Mouse (Mus musculus) forebrain, embryonic 13.5 days (tissue): ENCODE data around the gene Adck1. TPM values are rescaled to one million over a fixed set of nuclear protein-coding genes. Genes with fewer than 3 reads are reported as not detected.
A peak's percentile ranks its signal among the peaks of the same experiment; 100 is the strongest.
"Not testable (repeated sequence)": the region's sequence is repeated elsewhere in the genome, so short reads cannot be mapped to it uniquely, and the experiment has no call there.

Experiments
- ATAC-seq: fragments of 200-750 bp; cut with Nextera tagmentation; 2 replicates; pipeline ENCODE4 v1.8.0; 2017
- H3K27ac ChIP-seq: fragments of 300-500 bp; sonication (generic); 2 replicates; pipeline ENCODE4 v1.5.1; 2015; ENCODE audit warnings: inconsistent platforms, mild to moderate bottlenecking, moderate library complexity
- H3K27me3 ChIP-seq: fragments of 300-500 bp; sonication (generic); 2 replicates; pipeline ENCODE4 v1.6.1; 2015; ENCODE audit warnings: mild to moderate bottlenecking, inconsistent platforms
- H3K36me3 ChIP-seq: fragments of 300-500 bp; sonication (generic); 2 replicates; pipeline ENCODE4 v1.6.1; 2015; ENCODE audit warnings: mild to moderate bottlenecking, inconsistent platforms; ENCODE audit not compliant: poor library complexity, severe bottlenecking
- H3K4me1 ChIP-seq: fragments of 300-500 bp; sonication (generic); 2 replicates; pipeline ENCODE4 v1.6.1; 2015; ENCODE audit warnings: inconsistent platforms
- H3K4me2 ChIP-seq: fragments of 300-500 bp; sonication (generic); 2 replicates; pipeline ENCODE4 v1.6.1; 2015; ENCODE audit warnings: inconsistent platforms, mild to moderate bottlenecking, moderate library complexity
- H3K4me3 ChIP-seq: fragments of 300-500 bp; sonication (generic); 2 replicates; pipeline ENCODE4 v1.5.1; 2015; ENCODE audit warnings: mild to moderate bottlenecking, inconsistent platforms
- H3K9ac ChIP-seq: fragments of 300-500 bp; sonication (generic); 2 replicates; pipeline ENCODE4 v1.6.1; 2015; ENCODE audit warnings: mild to moderate bottlenecking, inconsistent platforms
- H3K9me3 ChIP-seq: fragments of 300-500 bp; sonication (generic); replicated peaks from 2 replicates; pipeline ENCODE4 v1.6.1; 2016; ENCODE audit warnings: inconsistent platforms
- WGBS: fragments of 180-500 bp; shearing (Covaris S2); methylation state at CpG from one replicate; pipeline ENCODE4 v1.1.7; 2015; 5-methylcytosine and 5-hydroxymethylcytosine counted together
- polyA plus RNA-seq: library from polyadenylated mRNA; unstranded; fragments of >200 nt; fragmentation: Nextera tagmentation; extraction: Ambion mirVana; gene quantifications from 2 replicates; pipeline ENCODE4 v1.2.1, GENCODE M21; 2015

The Adck1 gene
- polyA plus RNA-seq, 1 experiment from 2014 or later = 20.2 TPM

GRCm38 (mm10) chr12:88461026-88461425 is 100.7 kb downstream of the Adck1 start:
- Histone ChIP-seq H3K4me2 (no peak overlapping the region), H3K4me3 (no peak overlapping the region), H3K36me3 (no peaks in the 10 kb centered on the region; the same call in 1 of the 2 replicates), H3K4me1 (no peaks in the 10 kb centered on the region), H3K27me3 (no peaks in the 10 kb centered on the region), H3K27ac (no peak overlapping the region), H3K9me3 (no peaks in the 10 kb centered on the region), H3K9ac (no peak overlapping the region)
- no peak for ATAC-seq
- 94% methylated on average over 6 of the region's 6 CpGs for WGBS

- no peaks in the 10 kb centered on the region for H3K36me3 ChIP-seq
- H3K4me2 ChIP-seq = no peak overlapping the region
- H3K9ac ChIP-seq = no peak overlapping the region
- H3K9me3 ChIP-seq = no peaks in the 10 kb centered on the region
- no peak overlapping the region for H3K4me3 ChIP-seq
- 84% methylated on average over 10 of the region's 10 CpGs for WGBS
- no peaks in the 10 kb centered on the region for H3K4me1 ChIP-seq
- H3K27ac ChIP-seq = no peak overlapping the region
- ATAC-seq = peak; percentile 27; the same call in 1 of the 2 replicates
- no peaks in the 10 kb centered on the region for H3K27me3 ChIP-seq
Observed at GRCm38 (mm10) chr12:88463588-88464290, 103.4 kb downstream of the Adck1 start.

- no peak for ATAC-seq
- no peaks in the 10 kb centered on the region for H3K4me1 ChIP-seq
- H3K9me3 ChIP-seq = no peaks in the 10 kb centered on the region
- H3K9ac ChIP-seq = no peak overlapping the region
- no peak overlapping the region for H3K4me3 ChIP-seq
- WGBS = 93% methylated on average over 6 of the region's 6 CpGs
- no peak overlapping the region for H3K4me2 ChIP-seq
- H3K27me3 ChIP-seq = no peaks in the 10 kb centered on the region
- H3K36me3 ChIP-seq = no peaks in the 10 kb centered on the region
- no peak overlapping the region for H3K27ac ChIP-seq
Observed at GRCm38 (mm10) chr12:88466801-88467200, 106.4 kb downstream of the Adck1 start.

DNA sequence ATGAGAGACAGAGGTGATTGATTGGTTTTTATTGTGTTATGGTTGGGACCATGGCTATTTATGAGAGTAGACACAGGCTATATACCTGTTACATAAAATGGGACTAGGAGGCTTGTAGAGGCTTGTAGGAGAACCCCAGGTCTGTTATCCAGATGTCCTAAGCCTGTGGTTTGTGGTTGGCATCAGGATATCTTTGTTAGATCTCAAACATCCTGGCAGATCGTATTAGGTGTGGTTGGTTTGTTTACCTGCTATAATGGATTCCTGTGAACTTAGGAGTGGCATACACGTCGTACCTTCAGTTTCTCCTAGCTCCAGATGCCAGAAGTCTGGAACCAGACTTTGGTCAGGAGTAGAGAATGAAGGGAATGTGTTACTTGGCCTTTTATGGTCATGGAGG is 106.9 kb downstream of the Adck1 start:
- Histone ChIP-seq H3K4me1 (no peaks in the 10 kb centered on the region), H3K27ac (no peak overlapping the region), H3K9me3 (no peaks in the 10 kb centered on the region), H3K9ac (no peak overlapping the region), H3K4me3 (no peak overlapping the region), H3K27me3 (no peaks in the 10 kb centered on the region), H3K4me2 (no peak overlapping the region), H3K36me3 (no peaks in the 10 kb centered on the region)
- 89% methylated on average over 3 of the region's 3 CpGs for WGBS
- no peak for ATAC-seq

GRCm38 (mm10) chr12:88467935-88468465 is 107.6 kb downstream of the Adck1 start:
- Histone ChIP-seq H3K27me3 (no peaks in the 10 kb centered on the region), H3K9ac (no peak overlapping the region), H3K4me1 (no peaks in the 10 kb centered on the region), H3K36me3 (no peaks in the 10 kb centered on the region), H3K27ac (no peak overlapping the region), H3K4me3 (no peak overlapping the region), H3K4me2 (no peak overlapping the region), H3K9me3 (no peaks in the 10 kb centered on the region)
- WGBS = 72% methylated on average over 5 of the region's 5 CpGs
- no peak for ATAC-seq

GRCm38 (mm10) chr12:88468691-88469090 is 108.3 kb downstream of the Adck1 start:
- H3K27ac ChIP-seq = no peak overlapping the region
- ATAC-seq = no peak
- no peak overlapping the region for H3K4me2 ChIP-seq
- no peaks in the 10 kb centered on the region for H3K4me1 ChIP-seq
- H3K9ac ChIP-seq = no peak overlapping the region
- H3K36me3 ChIP-seq = no peaks in the 10 kb centered on the region
- H3K4me3 ChIP-seq = no peak overlapping the region
- no peaks in the 10 kb centered on the region for H3K27me3 ChIP-seq
- WGBS = 73% methylated on average over 6 of the region's 6 CpGs
- no peaks in the 10 kb centered on the region for H3K9me3 ChIP-seq

GRCm38 (mm10) chr12:88471884-88472283 is 111.5 kb downstream of the Adck1 start:
- not testable (repeated sequence) for H3K4me3 ChIP-seq, H3K36me3 ChIP-seq, H3K4me1 ChIP-seq, H3K27ac ChIP-seq, H3K9ac ChIP-seq, ATAC-seq, H3K4me2 ChIP-seq, H3K9me3 ChIP-seq
- WGBS = 79% methylated on average over 10 of the region's 10 CpGs
- peaks cover 12% of the 10 kb centered on the region; the same call in 1 of the 2 replicates for H3K27me3 ChIP-seq

GRCm38 (mm10) chr12:88472832-88473231 is 112.5 kb downstream of the Adck1 start:
- Histone ChIP-seq H3K27ac (no peak overlapping the region), H3K9ac (no peak overlapping the region), H3K27me3 (peaks cover 12% of the 10 kb centered on the region; the same call in 1 of the 2 replicates), H3K4me2 (no peak overlapping the region), H3K4me3 (no peak overlapping the region), H3K9me3 (no peaks in the 10 kb centered on the region), H3K36me3 (no peaks in the 10 kb centered on the region), H3K4me1 (no peaks in the 10 kb centered on the region)
- ATAC-seq = no peak
- 89% methylated on average over 3 of the region's 3 CpGs for WGBS

- Histone ChIP-seq H3K9me3 (no peaks in the 10 kb centered on the region), H3K27ac (no peak overlapping the region), H3K4me1 (no peaks in the 10 kb centered on the region), H3K36me3 (no peaks in the 10 kb centered on the region), H3K27me3 (peaks cover 12% of the 10 kb centered on the region; the same call in 1 of the 2 replicates), H3K4me2 (no peak overlapping the region), H3K9ac (no peak overlapping the region), H3K4me3 (no peak overlapping the region)
- 40% methylated on average over 6 of the region's 6 CpGs for WGBS
- ATAC-seq = peak; percentile 41; the same call in 1 of the 2 replicates
Observed at GRCm38 (mm10) chr12:88473796-88474195, 113.4 kb downstream of the Adck1 start.

DNA sequence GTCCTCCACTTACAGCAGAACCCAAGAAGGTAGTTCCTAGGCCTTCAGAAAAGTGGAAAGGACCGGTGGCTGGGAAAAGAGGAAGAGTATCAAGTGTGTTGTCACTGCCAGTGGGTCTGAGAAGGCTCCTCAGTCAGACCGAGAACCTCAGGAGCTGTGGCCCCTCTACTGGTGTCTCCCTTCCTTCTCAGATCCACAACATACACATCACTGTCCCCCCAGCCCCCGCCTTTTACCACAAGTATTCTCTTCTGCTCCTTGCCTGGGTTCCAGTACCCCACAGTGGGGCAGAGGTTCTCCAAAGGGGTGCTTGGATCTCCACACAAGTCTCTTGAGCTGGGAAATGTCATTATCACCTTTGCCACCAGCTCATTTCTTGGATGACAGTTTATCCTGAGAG is 115.5 kb downstream of the Adck1 start:
- 96% methylated on average over 3 of the region's 3 CpGs for WGBS
- Histone ChIP-seq H3K27ac (no peak overlapping the region), H3K4me1 (no peaks in the 10 kb centered on the region), H3K27me3 (peaks cover 12% of the 10 kb centered on the region; the same call in 1 of the 2 replicates), H3K9me3 (no peaks in the 10 kb centered on the region), H3K9ac (no peak overlapping the region), H3K36me3 (no peaks in the 10 kb centered on the region), H3K4me2 (no peak overlapping the region), H3K4me3 (no peak overlapping the region)
- ATAC-seq = no peak

- 86% methylated on average over 6 of the region's 6 CpGs for WGBS
- Histone ChIP-seq H3K36me3 (no peaks in the 10 kb centered on the region), H3K27me3 (peaks cover 12% of the 10 kb centered on the region; the same call in 1 of the 2 replicates), H3K9me3 (no peaks in the 10 kb centered on the region), H3K9ac (no peak overlapping the region), H3K4me3 (no peak overlapping the region), H3K4me2 (no peak overlapping the region), H3K27ac (no peak overlapping the region), H3K4me1 (no peaks in the 10 kb centered on the region)
- ATAC-seq = no peak
Observed at GRCm38 (mm10) chr12:88476702-88477101, 116.3 kb downstream of the Adck1 start.

- Histone ChIP-seq H3K4me3 (no peak overlapping the region), H3K4me2 (no peak overlapping the region), H3K27ac (no peak overlapping the region), H3K4me1 (no peaks in the 10 kb centered on the region), H3K36me3 (no peaks in the 10 kb centered on the region), H3K27me3 (no peaks in the 10 kb centered on the region), H3K9me3 (no peaks in the 10 kb centered on the region), H3K9ac (no peak overlapping the region)
- 84% methylated on average over 3 of the region's 3 CpGs for WGBS
- no peak for ATAC-seq
Observed at GRCm38 (mm10) chr12:88481657-88482056, 121.3 kb downstream of the Adck1 start.

DNA sequence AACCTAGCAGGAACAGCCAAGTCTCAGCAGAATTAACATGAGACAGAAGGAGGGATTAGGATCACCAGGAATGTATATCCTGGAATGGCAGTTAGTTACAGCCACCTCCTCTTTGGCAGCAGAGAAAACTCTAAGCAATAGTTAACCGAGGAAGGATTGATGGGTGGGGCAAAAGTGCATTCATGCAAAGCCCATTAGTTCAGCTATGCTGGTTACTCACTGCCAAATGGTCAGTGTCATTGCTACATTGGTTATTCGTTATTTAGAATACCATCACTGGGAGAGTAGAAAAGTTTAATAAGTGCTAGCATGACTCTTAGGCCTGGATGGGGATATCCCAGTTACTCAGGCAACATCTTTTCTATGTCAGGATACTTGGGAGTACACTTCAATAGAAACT is 130.5 kb downstream of the Adck1 start:
- no peaks in the 10 kb centered on the region for H3K9me3 ChIP-seq
- WGBS = 65% methylated on average over 2 of the region's 2 CpGs
- ATAC-seq = no peak
- H3K27me3 ChIP-seq = no peaks in the 10 kb centered on the region
- no peak overlapping the region for H3K27ac ChIP-seq
- H3K9ac ChIP-seq = no peak overlapping the region
- H3K4me2 ChIP-seq = no peak overlapping the region
- H3K4me3 ChIP-seq = no peak overlapping the region
- H3K36me3 ChIP-seq = no peaks in the 10 kb centered on the region
- H3K4me1 ChIP-seq = no peaks in the 10 kb centered on the region
